Mouse (Mus musculus): ENCODE data around the gene Mrps10. TPM values are rescaled to one million over a fixed set of nuclear protein-coding genes. Genes with fewer than 3 reads are reported as not detected.
"Not testable (repeated sequence)": the region's sequence is repeated elsewhere in the genome, so short reads cannot be mapped to it uniquely, and the experiment has no call there.

Mrps10 gene
- total RNA-seq (2021), result 10 to 100 TPM; 28.0 to 32.6 TPM

DNA sequence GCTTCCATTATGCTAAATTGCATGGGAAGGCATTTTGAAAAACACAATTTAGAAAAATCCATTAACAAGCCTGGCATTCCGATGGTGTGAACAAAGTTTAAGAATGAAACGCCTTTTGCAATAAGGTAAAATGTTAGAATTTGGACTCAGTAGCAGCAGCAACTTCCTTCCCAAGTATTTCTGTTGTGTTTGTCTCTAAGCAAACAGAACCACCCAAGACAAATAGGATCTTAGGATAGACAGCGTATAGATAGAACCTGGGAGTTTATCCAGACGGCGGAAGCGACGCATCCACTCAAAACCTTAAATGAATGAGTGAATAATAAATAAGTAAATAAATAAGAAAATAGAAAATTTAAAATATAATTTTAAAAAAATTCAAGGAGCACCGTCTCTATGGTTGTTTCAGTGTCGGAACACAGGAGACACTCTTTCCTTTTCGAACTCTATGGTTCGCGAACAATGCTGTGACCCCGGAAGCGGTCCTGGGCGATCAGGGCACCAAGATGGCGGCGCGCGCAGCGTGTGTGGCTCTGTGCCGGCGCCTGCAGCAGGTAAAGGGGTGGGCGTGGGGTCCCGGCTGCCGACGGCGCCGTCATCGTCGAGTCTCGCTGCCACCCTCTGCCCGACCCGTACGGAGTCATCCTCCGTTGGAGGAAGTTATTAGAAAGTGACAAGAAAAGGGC is at the start of gene Mrps10:
Mrps10 (plus strand) TSS at position 487 of the 686 bp plus-strand sequence.
- DNase-seq (ENCODE audit: low spot score in 2 of 2), result peak; percentile 87 to 88
- intact Hi-C loops (cut with DNase I), result loop anchor here (5.0 kb wide), 1 partner anchor 244 kb away; the partner anchor contains the start of genes Bysl, Gm20517 and Med20

GRCm38 (mm10) chr17:47318972-47319625 is 49.6 kb upstream of the Mrps10 start:
- DNase-seq (ENCODE audit: low spot score in 2 of 2), result no peak
- intact Hi-C loops (cut with DNase I), result no loop called here

GRCm38 (mm10) chr17:47319761-47320160 is 48.9 kb upstream of the Mrps10 start:
- intact Hi-C loops (cut with DNase I), result no loop called here
- DNase-seq (ENCODE audit: low spot score in 2 of 2), result no peak

DNA sequence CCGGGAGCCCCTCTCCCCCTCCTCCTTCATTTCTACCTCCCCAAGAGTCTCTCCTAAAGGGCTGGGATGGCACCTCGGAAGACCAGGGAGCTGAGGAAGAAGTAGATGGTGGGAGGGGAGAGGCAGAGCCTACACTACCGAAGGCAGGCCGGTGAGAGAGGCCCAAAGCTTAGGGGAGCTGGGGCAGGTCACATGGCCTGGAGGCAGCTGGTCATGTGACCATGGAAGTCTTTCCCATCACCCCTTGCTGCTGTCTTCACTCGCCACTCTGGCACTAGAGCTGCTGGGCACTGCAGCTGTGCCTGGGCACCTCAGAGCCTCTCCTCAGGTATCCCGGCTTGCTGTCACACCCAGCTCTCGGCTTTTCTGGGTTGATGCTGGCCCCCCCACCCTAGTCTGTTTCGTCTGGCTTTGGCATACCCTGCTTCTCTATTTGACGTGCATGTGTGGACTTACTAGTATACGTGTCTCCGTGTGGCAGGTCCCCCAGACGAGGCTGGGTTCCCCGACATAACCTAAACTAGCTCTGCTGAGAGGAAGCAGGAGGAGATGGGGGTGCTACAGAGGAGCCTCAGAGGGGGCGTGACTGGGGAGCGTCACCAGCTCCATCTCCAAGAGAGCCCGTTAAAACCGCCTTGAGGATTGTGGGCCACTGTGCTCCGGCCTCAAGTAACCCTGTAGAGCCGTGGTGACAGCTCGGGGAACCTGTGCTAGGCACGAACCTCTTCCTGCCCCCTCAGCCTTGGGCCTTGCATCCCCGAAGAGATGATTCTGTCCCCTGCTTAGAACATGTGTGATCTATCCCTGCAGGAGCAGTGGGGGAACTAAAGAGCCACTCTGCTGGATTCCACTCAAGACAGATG is 46.3 kb upstream of the Mrps10 start:
- DNase-seq (ENCODE audit: low spot score in 2 of 2), result peak; percentile 23 to 32
- intact Hi-C loops (cut with DNase I), result no loop called here

- DNase-seq (ENCODE audit: low spot score in 2 of 2), result no peak
- intact Hi-C loops (cut with DNase I), result no loop called here
Observed at GRCm38 (mm10) chr17:47322991-47323295, 45.7 kb upstream of the Mrps10 start.

DNA sequence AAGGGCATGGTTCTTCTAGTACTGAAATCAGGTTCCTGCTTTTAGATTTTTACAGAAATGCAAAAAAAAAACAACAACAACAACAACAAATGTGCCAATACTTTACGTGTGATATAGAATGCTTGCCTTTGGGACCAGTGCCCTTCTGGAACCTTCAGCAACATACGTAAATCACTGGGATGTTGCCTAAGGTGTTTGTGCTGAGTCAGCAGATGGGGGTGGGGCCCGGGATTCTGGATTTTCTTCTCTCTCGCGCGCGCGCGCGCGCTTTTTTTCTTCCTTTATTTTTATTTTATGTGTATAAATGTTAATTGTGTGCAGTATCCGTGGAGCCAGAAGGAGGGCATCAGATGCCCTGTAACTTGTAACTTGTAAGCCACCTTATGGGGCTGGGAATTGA is 41.1 kb upstream of the Mrps10 start:
- intact Hi-C loops (cut with DNase I), result no loop called here
- no peak for DNase-seq (ENCODE audit: low spot score in 2 of 2)

DNA sequence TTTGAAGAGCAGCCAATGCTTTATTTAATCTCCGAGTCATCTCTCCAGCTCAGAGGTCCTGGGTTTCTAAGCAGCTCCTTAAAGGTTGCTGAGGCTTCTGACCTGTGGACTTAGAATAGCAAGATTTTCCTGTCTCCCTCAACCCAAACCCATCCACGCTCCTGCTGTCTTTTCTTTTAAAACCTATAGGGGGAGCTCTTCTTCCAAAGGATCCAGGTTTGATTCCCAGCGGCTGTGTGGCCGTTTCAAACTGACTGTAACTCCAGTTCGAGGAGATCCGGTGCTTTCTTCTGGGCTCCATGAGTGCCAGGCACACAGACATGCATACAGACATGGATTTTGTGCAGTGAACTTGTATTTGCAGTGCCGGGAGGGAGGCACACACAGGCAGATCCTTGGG is 40.7 kb upstream of the Mrps10 start:
- no peak for DNase-seq (ENCODE audit: low spot score in 2 of 2)
- intact Hi-C loops (cut with DNase I), result no loop called here

DNA sequence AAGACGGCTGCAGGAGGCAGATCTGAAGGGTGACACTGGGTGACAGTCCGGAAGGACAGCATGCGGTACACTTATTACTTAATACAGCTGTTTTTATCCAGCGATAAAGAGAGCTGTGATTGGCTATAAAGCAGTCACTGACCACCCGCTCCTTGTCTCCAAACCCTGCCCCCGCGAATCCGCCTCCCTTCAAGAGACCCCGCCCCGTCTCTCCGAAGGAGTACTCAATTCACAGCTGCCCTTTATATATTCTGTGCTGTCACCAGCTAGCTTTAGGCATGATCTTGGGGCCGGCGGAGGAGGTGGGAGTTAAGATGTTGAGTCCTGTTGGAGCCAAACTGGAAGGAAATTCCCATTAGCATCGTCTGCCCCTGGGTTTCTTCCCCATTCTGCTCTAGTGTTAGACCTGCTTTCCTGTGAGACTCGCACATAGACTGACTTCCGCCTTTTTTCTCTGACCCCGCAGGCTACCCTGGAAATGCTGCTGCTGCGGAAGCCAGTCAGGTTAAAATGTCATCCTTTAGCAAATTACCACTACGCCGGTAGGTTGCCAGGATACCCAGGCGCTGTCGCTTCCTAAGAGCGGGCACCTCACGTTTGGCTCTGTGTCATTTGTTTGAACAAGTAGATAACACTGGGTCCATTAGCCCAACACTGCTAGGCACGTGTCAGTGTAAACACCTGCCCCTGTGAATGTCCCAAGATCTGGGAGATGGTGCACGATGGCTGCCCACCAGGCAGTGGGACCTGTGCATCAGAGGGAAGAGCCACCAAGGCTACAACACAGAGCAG is 39.9 kb upstream of the Mrps10 start:
- intact Hi-C loops (cut with DNase I), result no loop called here
- no peak for DNase-seq (ENCODE audit: low spot score in 2 of 2)

DNA sequence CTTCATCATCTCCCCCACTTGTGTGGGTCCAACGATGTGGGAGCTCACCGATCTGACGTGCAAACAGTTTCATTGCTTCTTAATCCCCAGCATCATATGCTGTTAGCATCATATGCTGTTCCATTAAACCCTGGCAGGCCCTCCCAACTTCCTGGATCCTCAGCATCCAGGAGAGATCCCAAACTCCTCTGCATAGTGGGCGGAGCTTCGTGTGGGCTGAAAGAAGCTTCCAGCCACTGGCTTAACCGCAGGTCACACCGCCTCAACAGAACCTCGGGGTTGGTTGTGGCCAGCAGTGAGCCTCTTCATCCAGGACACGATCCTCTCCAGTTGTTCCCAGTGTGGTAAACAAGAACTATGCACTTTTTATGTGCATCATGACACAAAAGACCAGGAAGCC is 38.1 kb upstream of the Mrps10 start:
- intact Hi-C loops (cut with DNase I), result loop anchor here (5.0 kb wide), 1 partner anchor 188 kb away; no protein-coding TSS in a partner anchor
- no peak for DNase-seq (ENCODE audit: low spot score in 2 of 2)

DNA sequence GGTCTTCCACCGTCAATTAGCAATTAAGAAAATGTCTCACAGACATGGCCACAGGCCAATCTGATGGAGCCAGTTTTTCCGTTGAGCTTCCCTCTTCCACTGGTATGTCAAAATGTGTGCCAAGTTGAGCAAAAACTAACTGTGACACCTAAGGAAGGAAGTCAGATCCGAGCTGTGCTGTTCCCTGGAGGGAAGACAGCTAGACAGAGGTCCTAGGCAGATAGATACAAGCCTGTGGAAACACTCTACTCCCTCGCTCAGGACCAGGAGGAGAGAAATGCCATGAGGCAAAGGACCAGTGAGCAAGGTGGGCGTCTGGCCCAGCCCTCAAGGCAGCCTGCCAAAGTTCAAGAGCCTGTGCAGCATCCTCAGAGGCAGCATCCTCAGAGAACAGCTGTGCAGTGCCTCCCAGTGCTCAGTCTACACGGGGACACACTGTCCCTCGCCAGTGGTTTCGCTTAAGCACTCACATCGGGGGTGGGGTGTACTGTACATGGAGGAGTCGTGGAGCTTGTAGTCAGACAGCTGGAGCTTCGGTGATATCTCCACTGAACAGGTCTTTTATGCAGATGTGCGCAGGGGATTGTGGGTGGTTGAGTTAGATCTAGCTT is 36.6 kb upstream of the Mrps10 start:
- intact Hi-C loops (cut with DNase I), result loop anchor here (2.0 to 5.0 kb wide), 2 partner anchors 190 to 293 kb away; no protein-coding TSS in a partner anchor
- DNase-seq (ENCODE audit: low spot score in 2 of 2), result peak in 1 of 2 experiments; percentile 40

DNA sequence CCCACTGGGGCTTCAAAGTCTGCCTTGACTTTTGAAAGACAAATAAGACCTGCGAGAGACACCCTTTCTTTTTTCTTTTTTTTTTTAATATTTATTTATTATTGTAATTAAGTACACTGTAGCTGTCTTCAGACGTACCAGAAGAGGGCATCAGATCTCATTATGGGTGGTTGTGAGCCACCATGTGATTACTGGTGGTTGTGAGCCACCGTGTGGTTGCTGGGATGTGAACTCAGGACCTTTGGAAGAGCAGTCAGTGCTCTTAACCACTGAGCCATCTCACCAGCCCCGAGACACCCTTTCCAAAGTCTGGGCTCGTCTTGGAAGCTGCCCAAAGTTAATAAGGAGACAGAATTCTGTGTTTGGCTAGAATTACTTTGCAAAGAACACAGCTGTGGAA is 36.0 kb upstream of the Mrps10 start:
- DNase-seq (ENCODE audit: low spot score in 2 of 2), result not testable (repeated sequence)
- intact Hi-C loops (cut with DNase I), result loop anchor here (2.0 to 5.0 kb wide), 2 partner anchors 190 to 294 kb away; no protein-coding TSS in a partner anchor

GRCm38 (mm10) chr17:47333409-47333808 is 35.3 kb upstream of the Mrps10 start:
- intact Hi-C loops (cut with DNase I), result loop anchor here (2.0 to 5.0 kb wide), 2 partner anchors 191 to 295 kb away; no protein-coding TSS in a partner anchor
- no peak for DNase-seq (ENCODE audit: low spot score in 2 of 2)

DNA sequence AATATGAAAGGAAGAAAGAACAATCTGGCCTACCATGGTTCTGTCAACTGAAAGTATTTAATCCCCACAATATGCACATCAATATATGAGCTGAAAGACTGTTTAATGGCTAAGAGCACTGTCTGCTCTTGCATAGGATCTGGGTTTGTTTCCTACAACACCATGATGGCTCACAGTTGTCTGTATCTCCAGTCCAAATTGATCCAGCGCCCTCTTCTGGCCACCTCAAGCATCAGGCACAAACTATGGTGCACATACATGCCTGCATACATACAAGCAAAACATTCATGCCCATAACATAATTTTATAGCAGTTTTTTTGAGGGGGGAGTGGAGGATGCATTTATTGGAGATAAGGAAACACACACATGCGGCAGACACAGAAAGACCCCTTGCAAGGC is 25.6 kb upstream of the Mrps10 start:
- DNase-seq (ENCODE audit: low spot score in 2 of 2), result no peak
- intact Hi-C loops (cut with DNase I), result no loop called here

DNA sequence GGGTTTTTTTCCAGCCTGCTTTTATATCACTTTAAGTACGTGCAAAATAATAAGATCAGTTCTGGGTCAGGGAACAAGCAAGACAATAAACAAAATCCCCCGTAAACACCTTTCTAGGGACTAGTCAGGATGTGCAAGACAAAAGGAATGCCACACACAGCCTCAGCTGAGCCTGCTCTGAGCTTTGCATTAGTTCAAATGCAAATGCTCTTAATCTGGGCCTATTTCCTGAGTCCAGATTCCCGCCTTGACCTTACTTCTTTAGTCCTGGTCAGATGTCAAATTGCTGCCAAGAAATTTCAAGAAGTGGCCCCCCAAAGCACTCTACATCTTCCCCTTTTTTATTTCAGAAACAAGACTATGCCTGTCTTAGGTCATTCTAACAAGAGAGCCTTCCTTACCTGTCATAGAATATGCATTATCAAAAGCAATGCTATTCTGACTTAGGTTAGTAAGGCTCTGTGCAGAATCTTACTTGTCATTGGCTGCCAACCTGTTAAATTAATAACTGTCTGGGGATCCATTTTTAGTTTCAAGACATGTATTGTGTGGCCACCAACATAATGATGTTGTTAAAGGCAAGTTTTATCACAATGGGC is 18.9 kb upstream of the Mrps10 start:
- no peak for DNase-seq (ENCODE audit: low spot score in 2 of 2)
- intact Hi-C loops (cut with DNase I), result no loop called here

DNA sequence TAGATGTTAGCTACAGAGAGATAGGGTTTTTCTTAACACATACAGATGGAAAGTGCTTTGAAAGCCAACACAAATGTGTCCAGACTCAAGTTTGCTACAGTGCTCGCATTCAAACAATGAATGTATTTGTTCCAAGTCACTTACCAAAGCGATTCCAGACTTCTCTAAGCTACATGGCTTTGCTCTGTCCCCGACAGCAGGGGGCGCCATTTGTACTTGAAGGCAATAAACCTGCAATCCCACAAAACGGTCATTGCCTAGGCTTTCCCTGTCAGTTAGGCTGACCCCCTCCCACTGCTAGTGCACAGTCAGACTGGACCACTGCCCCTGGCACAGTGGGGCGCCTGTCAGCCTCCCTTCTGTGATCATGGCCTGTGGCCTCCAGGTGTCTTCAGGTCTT is 8.7 kb upstream of the Mrps10 start:
- intact Hi-C loops (cut with DNase I), result no loop called here
- DNase-seq (ENCODE audit: low spot score in 2 of 2), result peak; percentile 22

DNA sequence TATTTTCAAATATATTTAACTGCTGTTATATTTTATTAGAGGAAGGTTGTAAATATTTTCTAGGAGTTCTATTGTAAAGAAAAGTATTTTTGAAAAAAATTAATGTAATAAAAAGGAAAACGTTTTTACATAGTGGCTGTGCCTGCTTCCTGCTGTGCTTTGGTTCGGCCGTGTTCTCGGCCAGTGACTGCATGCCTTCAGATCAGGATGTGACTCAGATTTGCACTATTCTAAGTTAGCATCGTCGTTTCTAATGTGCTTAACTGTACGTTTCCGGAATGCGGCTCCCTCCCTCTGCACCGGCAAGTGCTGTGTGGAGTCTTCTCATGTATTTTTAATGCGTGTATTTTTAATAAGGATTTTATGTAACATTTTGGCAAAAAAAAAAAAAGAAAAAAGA is 7.3 kb upstream of the Mrps10 start:
- intact Hi-C loops (cut with DNase I), result no loop called here

GRCm38 (mm10) chr17:47369087-47369443 is 378 bp downstream of the Mrps10 start:
- intact Hi-C loops (cut with DNase I), result loop anchor here (5.0 kb wide), 1 partner anchor 243 kb away; the partner anchor contains the start of genes Bysl, Gm20517 and Med20
- DNase-seq (ENCODE audit: low spot score in 2 of 2), result no peak

More for the DNA sequence above, 7.3 kb upstream of the Mrps10 start:
- no peak for DNase-seq (ENCODE audit: low spot score in 2 of 2)

- peak; percentile 20 to 55 for DNase-seq (ENCODE audit: low spot score in 2 of 2)
- intact Hi-C loops (cut with DNase I), result no loop called here
Observed at GRCm38 (mm10) chr17:47371451-47371850, 2.8 kb downstream of the Mrps10 start.

GRCm38 (mm10) chr17:47373991-47374390 is 5.3 kb downstream of the Mrps10 start:
- intact Hi-C loops (cut with DNase I), result no loop called here
- no peak for DNase-seq (ENCODE audit: low spot score in 2 of 2)

All from left cerebral cortex, postnatal 36 days (tissue).